In the genomic region with DNA sequence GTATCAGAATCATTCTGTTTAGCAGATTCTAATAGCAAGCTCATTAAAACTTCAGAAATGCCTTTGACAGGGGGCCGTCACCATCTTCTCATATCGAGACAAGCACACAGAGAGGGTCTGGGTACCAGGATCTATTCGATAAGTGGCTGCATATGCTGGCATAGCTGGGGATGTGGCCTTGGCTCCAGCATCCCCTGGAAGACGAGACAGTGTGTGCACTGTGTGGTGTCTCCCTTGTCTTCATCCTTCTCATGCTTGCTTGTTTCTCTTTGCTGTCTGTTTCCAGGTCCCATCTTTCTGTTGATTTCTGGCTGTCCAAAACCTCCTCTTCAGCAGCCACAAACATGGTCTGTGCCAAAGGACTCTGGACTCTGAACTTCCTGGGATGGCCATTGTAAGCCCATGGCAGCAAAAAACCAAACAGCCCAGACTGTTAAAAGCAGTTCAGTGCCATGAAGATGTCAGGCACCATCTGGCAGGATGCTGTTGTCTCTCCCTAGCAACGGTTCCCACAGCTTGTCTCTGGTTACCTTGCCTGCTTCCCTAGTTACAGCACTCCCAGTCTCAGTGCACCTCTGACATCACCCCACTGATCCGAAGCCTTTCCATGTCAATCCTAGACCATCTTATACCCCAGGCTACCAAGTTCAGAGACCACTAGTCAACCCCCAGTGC, we compare ENCODE assay signal across 12 mouse cellular contexts. TPM values are rescaled to one million over a fixed set of nuclear protein-coding genes. Genes with fewer than 3 reads are reported as not detected.
DNase-seq lines count a peak whose midpoint lies in the region; ATAC-seq and TF ChIP-seq lines count a peak whose summit lies in the region.
"Had no signal": no experiment of that assay in that cellular context is flagged by ENCODE, and none has a peak within 500 bp of the region (broad histone marks: within the 10 kb centered on the region; RNA-seq: fewer than 3 reads in every experiment).

No protein-coding gene starts in this region.

- intact Hi-C loops in left cerebral cortex, adult 2 months (cut with DNase I): no loop called here

- TF ChIP-seq CTCF in left cerebral cortex, adult 2 months (IDR thresholded peaks at IDR 0.05): no peak
- TF ChIP-seq CTCF in stomach, postnatal 0 days (IDR thresholded peaks at IDR 0.05; ENCODE audit: low read depth): no peak

- H3K27ac ChIP-seq in left cerebral cortex, adult 2 months: no peak overlapping the region
- no peak overlapping the region for H3K27ac ChIP-seq in neural tube, embryonic 11.5 days (ENCODE audit: low read depth, low read length)
- H3K27ac ChIP-seq in stomach, postnatal 0 days (replicated peaks): no peak overlapping the region
- H3K27ac ChIP-seq: lung, embryonic 15.5 days had no signal

- H3K27me3 ChIP-seq in neural tube, embryonic 11.5 days (ENCODE audit: control insufficient read depth, insufficient read depth, low read length): no peaks in the 10 kb centered on the region
- H3K27me3 ChIP-seq in stomach, postnatal 0 days (ENCODE audit: control insufficient read depth, insufficient read depth, low read length): no peaks in the 10 kb centered on the region
- H3K27me3 ChIP-seq: heart, embryonic 12.5 days; lung, embryonic 15.5 days had no signal

- 68% methylated on average over 6 of the region's 6 CpGs for WGBS in neural tube, embryonic 11.5 days
- 80% methylated on average over 6 of the region's 6 CpGs for WGBS in stomach, postnatal 0 days

- H3K4me1 ChIP-seq in neural tube, embryonic 11.5 days (ENCODE audit: control insufficient read depth, insufficient read depth, low read length): no peaks in the 10 kb centered on the region
- no peaks in the 10 kb centered on the region for H3K4me1 ChIP-seq in stomach, postnatal 0 days (replicated peaks; ENCODE audit: control insufficient read depth, insufficient read depth)
- H3K4me1 ChIP-seq: lung, embryonic 15.5 days had no signal

- no peak overlapping the region for H3K9ac ChIP-seq in neural tube, embryonic 11.5 days (ENCODE audit: low read length)
- H3K9ac ChIP-seq in stomach, postnatal 0 days (ENCODE audit: low read length): no peak overlapping the region
- H3K9ac ChIP-seq: heart, embryonic 12.5 days; lung, embryonic 15.5 days had no signal

- no peaks in the 10 kb centered on the region for H3K9me3 ChIP-seq in neural tube, embryonic 11.5 days (ENCODE audit: control insufficient read depth, low read length)
- no peaks in the 10 kb centered on the region for H3K9me3 ChIP-seq in stomach, postnatal 0 days (ENCODE audit: control insufficient read depth, low read length)
- H3K9me3 ChIP-seq: heart, embryonic 12.5 days; lung, embryonic 15.5 days had no signal

- H3K36me3 ChIP-seq in neural tube, embryonic 11.5 days (ENCODE audit: control insufficient read depth, insufficient read depth, low read length): no peaks in the 10 kb centered on the region
- H3K36me3 ChIP-seq in stomach, postnatal 0 days (ENCODE audit: control insufficient read depth, insufficient read depth, low read length): no peaks in the 10 kb centered on the region
- H3K36me3 ChIP-seq: heart, embryonic 12.5 days; lung, embryonic 15.5 days had no signal

- peak; percentile 62 for ATAC-seq in neural tube, embryonic 11.5 days (ENCODE audit: insufficient read depth, low FRiP score, low TSS enrichment)
- no peak for ATAC-seq in megakaryocyte, adult 5-6 weeks (ENCODE audit: poor library complexity, severe bottlenecking)
- ATAC-seq in stomach, postnatal 0 days (ENCODE audit: low FRiP score, low TSS enrichment): no peak

- DNase-seq in left cerebral cortex, adult 2 months (ENCODE audit: extremely low spot score in 1 of 2, low spot score in 2 of 2): peak; percentile 17 to 23
- DNase-seq in left cerebral cortex, adult 11 months (ENCODE audit: low spot score): no peak
- DNase-seq in cerebellum, postnatal 14 days: peak; percentile 61 to 63
- peak; percentile 65 to 68 for DNase-seq in layer of hippocampus, adult 8-10 months (ENCODE audit: low spot score in 2 of 2)
- DNase-seq in neural tube, embryonic 11.5 days (ENCODE audit: low spot score): no peak
- DNase-seq in stomach, postnatal 0 days (ENCODE audit: low spot score): no peak
- no peak for DNase-seq in adrenal gland, adult 8-10 months
- DNase-seq: adrenal gland, postnatal 25 days; thymus, postnatal 36 days had no signal

- TF ChIP-seq EP300 in stomach, postnatal 0 days (optimal IDR thresholded peaks at IDR 0.05): no peak

- no peak overlapping the region for H3K4me2 ChIP-seq in neural tube, embryonic 11.5 days (ENCODE audit: low read depth)
- no peak overlapping the region for H3K4me2 ChIP-seq in stomach, postnatal 0 days (replicated peaks; ENCODE audit: low read depth)
- H3K4me2 ChIP-seq: heart, embryonic 12.5 days; lung, embryonic 15.5 days had no signal

- no peak overlapping the region for H3K4me3 ChIP-seq in left cerebral cortex, adult 2 months
- no peak overlapping the region for H3K4me3 ChIP-seq in neural tube, embryonic 11.5 days (ENCODE audit: low read depth, low read length)
- no peak overlapping the region for H3K4me3 ChIP-seq in stomach, postnatal 0 days (ENCODE audit: low read depth, low read length)
- H3K4me3 ChIP-seq: heart, embryonic 12.5 days; lung, embryonic 15.5 days had no signal

RNA-seq across cellular contexts. Expression of gene Kctd12, which starts 56.5 kb away (rescaled TPM):
- total RNA-seq in left cerebral cortex, adult 2 months (2021): 10 to 100 TPM; 44.8 to 54.3 TPM
- total RNA-seq in layer of hippocampus, adult 8-10 months (2022): 100 to 1,000 TPM; 107 to 114 (median 111) TPM
- polyA plus RNA-seq in neural tube, embryonic 11.5 days (2014; fragmentation: Nextera tagmentation; extraction: Ambion mirVana): 9.3 and 14.3 TPM in 2 replicates
- total RNA-seq in megakaryocyte, adult 5-6 weeks (2015): 460 and 558 TPM in 2 replicates
- total RNA-seq in megakaryocyte, adult 5-6 weeks (2017): 335 and 358 TPM in 2 replicates
- 6.1 and 8.1 TPM in 2 replicates for polyA plus RNA-seq in stomach, postnatal 0 days (2015; fragmentation: Nextera tagmentation; extraction: Ambion mirVana)
- 10 to 100 TPM; 26.3 to 37.8 (median 34.1) TPM for total RNA-seq in adrenal gland, adult 8-10 months (2022)

Comparison
In these comparisons a context has a peak if more than half of its experiments do, and no peak if none do; other contexts are left out.
1. DNase-seq: peak in left cerebral cortex, adult 2 months (2 of 2), cerebellum, postnatal 14 days (2 of 2) and layer of hippocampus, adult 8-10 months (2 of 2); none in left cerebral cortex, adult 11 months (single experiment), neural tube, embryonic 11.5 days (single experiment), stomach, postnatal 0 days (single experiment) and adrenal gland, adult 8-10 months (single experiment).